Mouse (Mus musculus): ENCODE measurements around the gene Nlrc3.

Nlrc3 gene

DNA sequence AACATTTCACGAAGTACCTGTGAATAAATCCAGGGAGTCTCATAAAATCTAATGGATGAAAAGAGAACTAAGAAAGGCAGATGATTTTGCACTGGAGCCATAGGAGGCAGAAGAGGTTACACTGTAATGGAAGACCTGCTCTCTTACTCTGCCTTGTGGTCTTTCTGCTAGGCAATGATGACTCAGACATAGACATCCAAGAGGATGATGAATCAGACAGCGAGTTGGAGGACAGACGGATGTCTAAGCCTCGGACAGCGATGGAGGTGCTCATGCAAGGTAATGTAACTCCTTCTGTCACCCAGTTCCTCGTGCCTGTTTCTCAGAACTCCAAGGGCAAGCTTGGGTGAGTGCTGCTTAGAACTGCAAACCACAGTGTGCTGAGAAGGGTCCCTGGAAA lies 42.9 kb downstream of the Nlrc3 start:
- in situ Hi-C loops (cut with MboI; ENCODE audit: low sequenced_read_pairs): no loop called here

DNA sequence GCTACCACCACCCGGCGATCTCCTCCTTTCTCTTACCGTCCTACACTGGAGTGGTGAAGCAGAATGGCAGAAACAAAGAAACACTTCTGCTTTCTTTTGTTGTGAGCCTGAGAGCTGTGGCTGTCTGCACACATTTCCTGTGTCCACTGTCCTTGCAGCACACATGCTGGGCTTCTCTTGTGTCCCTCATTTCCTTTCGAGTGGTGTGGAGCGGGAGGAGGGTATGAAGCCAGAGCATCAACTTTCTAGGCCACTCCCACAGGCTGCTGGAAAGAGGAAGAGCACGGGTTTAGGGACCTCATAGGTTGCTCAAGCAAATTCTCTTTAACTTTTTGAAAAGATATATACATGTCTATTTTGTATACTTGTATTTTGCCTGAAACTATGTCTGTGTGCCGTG lies 47.3 kb downstream of the Nlrc3 start:
- in situ Hi-C loops (cut with MboI; ENCODE audit: low sequenced_read_pairs): no loop called here

DNA sequence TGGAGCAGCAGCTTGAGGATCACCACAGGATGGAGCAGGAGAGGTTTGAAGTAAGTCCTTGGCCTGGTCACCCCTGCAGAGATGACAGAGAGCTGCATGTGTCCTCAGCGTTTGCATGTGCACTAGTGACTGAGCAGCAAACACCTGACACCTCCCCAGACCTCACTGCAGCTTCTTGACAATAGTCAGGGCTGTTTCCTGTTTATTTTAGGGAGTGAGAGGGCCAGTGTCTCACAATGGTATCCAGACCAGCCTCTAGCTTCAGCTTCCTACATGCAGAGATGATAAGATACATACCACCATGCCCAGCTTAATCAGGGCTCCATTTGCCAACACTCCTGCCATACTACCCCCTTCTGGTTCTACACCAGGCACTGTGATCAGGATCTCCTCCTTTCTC lies 47.9 kb downstream of the Nlrc3 start:
- in situ Hi-C loops (cut with MboI; ENCODE audit: low sequenced_read_pairs): no loop called here

DNA sequence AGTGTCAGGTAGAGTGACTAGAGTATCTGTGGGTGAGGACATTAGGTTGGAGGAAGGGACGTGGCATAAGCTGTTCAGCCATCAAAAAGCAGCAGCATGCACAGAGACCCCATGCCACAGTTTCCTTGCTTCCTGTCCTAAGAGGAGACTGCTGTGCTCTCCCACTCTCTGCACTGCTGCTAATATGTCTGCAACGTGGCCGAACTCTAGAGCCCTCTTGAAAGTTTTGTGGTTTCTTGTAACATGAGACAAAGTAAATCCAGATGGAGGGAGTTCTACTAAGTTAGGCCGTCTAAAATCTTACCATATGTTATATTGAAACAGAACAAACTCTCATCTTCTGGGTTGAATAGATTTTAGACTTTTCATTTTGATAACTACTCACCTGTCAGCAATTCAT lies 52.5 kb downstream of the Nlrc3 start:
- in situ Hi-C loops (cut with MboI; ENCODE audit: low sequenced_read_pairs): no loop called here

DNA sequence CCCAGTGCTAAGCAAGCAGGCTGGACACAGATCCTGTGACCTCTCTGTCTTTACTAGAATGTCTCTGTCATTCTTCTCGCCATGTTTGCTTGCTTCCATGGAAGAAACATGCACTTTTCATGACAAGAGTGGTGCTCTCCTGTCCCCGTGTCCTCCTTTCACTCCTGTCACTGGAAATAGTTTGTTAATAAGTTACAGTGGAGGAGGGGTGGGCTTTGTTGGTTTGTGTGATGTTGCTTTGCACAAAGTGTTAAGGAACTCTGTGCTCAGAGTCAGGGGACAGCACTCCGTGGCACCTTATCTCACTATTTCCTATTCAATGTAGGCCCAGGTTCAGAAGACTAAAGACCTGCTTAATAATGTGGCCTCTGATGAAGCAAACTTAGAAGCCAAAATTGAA lies 52.9 kb downstream of the Nlrc3 start:
- in situ Hi-C loops (cut with MboI; ENCODE audit: low sequenced_read_pairs): no loop called here

DNA sequence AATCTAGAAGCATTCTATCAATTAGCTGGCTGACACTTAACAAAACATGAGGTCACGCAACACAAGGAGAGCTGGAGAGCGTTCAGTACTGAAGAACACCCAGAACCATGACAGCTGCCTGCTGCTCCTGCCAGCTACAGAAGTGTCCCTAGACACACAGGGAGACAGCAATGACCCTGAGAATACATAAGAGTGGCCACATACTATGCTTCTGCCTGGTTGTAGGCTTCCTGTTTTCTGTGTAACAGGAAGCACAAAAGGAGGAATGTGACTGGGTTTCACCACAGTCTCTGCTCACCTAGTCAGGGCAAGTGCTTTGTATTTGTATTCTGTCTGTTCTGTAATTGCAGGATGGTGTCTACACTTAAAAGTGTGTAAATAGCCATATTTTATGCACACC lies 55.7 kb downstream of the Nlrc3 start:
- in situ Hi-C loops (cut with MboI; ENCODE audit: low sequenced_read_pairs): no loop called here

DNA sequence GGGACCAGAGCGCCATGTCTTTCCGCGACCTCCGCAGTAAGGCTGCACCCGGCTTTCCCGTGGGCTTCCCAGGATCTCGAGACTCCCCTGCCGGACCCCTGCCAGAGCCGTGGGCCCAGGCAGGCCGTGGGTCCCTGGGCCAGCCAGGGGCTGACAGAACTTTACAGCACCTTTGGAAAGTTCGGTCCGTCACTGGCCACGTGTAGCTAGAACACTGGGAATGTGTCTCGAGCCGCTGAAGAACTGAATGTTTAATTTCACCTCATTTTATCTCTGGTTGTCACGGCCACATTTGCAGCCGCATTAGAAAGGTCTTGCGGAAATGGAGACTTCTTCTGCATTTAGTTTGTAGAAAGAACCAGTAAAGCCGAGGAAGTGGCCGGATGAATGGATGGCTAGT lies 67.3 kb downstream of the Nlrc3 start:
- in situ Hi-C loops (cut with MboI; ENCODE audit: low sequenced_read_pairs): no loop called here

DNA sequence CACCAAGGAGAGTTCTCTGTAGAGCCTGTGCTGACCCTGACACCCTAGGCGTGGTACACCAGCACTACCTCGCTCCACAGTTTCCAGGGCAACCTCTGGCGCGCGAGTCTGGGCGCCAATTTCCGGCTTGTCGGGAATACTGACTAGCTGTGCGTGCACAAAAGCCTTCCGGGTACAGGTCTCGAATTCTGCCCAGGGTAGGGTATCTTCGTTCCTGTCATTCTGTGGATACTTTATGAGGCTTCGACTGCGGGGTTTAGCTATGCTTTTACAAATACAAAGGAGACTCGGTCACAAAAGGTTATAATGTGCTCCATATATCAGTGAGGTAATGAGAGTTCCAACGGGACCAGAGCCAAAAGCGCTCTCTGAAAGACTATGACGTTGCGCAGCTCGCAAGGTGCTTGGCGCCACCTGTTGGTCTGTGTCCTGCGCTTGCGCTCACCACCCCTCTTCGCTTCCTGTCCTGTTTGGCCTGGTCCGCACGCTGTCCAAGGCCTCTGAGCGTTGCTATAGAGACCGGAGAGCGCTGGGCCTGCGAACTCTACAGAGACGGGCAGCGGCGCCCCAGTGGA lies 67.8 kb downstream of the Nlrc3 start, which contains the start of the genes 1700037C18Rik and Cluap1:
TSS of gene 1700037C18Rik (minus strand) at position 153 of the 575 bp plus-strand sequence.
TSS of gene Cluap1 (plus strand) at position 265 of the 575 bp plus-strand sequence.
- in situ Hi-C loops (cut with MboI; ENCODE audit: low sequenced_read_pairs): no loop called here

DNA sequence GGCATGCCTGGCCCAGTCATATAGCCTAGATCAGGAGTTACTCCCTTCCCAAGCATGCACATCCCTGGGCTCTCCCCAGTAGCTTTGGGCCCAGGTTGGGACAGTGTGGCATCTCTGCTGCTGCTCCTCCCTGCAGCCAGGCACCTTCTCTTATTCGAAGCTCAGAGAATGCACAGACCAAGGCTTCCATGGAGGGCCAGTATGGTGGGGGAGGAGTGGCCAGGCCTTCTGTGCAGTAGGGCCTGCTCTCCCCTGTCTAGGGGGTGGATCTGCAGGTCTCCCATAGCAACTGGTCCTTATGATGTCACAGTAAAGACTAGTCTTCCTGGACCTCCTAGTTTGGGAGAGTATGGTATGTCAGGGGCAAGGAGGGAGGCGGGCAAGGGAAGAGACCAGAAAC lies 69.0 kb downstream of the Nlrc3 start:
- in situ Hi-C loops (cut with MboI; ENCODE audit: low sequenced_read_pairs): no loop called here

DNA sequence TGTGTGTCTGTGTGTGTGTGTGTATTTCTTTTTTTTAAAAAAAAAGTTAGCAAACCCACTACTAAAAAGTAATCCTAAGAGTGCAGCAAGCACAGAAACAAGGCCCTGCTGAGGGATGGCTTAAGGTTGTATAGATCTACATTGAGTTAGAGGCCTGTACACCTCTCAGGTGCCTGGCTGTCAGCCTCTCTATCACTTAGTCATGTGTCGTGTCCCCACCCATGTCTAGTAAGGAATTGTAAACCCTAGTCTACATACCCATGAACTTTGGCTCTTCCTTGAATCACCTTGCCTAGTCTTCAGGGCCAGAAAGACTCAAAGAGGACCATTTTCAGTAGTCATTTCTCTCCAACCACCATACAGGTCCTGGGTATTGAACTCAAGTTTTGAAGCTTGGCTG lies 79.9 kb downstream of the Nlrc3 start:
- in situ Hi-C loops (cut with MboI; ENCODE audit: low sequenced_read_pairs): no loop called here

DNA sequence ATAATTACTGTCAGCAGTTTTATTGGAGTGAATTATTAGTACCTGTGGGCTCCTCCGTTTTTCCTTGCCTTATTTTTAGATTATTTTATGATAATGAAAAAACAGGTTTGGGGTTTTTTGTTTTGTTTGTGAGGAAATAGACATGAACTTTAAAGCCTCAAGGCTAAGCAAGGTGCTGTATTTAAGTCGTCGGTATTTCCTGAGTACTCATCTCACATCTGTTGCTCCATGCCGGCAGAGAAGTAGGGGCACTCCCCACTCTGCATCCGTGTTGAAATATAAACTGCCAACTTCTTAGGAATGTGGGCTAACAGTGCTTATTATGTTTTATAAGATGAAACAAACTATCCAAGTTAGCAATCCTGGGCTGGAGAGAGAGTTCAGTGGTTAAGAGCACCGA lies 80.4 kb downstream of the Nlrc3 start:
- in situ Hi-C loops (cut with MboI; ENCODE audit: low sequenced_read_pairs): no loop called here

DNA sequence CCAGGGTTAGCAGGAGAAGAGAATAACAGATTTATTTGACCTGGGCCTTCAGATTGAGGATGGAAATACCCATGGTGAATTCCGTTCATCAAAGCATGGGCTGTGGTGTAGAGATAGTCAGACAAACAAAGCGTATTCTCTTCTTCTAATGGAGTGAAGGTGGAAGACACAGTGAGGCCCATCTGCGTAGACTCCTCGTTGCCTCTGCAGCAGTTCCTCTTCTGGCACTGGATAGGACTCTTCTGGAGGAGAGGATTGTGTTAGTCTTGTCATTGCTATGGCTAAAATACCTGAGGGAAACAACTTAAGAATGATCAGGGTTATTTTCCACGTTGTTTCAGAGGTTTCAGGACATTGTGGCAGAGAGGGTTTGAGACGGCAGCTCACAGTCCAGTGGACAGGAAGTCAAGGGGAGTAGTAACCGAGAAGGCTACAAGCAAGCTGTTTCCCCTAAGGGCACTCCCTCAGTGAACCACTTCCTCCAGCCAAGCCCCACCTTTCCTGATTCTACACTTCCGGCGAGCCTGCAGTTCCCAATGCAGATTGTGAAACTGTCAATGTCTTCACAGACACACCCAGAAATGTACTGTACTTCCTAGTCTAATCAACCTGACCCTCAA lies 81.1 kb downstream of the Nlrc3 start:
- in situ Hi-C loops (cut with MboI; ENCODE audit: low sequenced_read_pairs): no loop called here
